Mouse (Mus musculus): Measurements from ENCODE around the gene Sapcd1.

Sapcd1 gene

GRCm38 (mm10) chr17:34977000-34977399 lies 50.8 kb downstream of the Sapcd1 start:
- no peak for DNase-seq
